Mouse (Mus musculus): Measurements from ENCODE around the gene Suclg1.

DNA sequence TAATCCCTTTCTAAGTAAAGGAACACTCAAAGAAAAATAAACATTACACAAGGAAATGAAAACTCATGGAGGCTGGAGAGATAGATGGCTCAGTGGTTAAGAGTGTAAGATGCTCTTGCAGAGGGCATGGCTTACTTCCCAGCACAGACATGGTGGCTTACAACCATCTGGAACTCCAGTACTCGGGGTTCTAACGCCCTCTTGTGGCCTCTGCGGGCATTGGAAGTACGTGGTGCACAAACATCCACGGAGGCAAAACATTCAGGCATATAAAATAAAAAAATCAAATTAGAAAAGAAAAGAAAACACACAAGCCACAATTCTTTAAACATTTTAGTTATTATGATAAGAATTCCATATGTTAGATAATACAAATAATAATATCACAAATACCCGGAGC, 63.2 kb downstream of the Suclg1 start:
- TF ChIP-seq CTCF (IDR thresholded peaks at IDR 0.05; ENCODE audit: control insufficient read depth, insufficient read depth, insufficient read length) (no peak), USF1 (IDR thresholded peaks at IDR 0.05; ENCODE audit: low read depth) (no peak), CEBPB (IDR thresholded peaks at IDR 0.05; ENCODE audit: low read depth) (no peak), MAX (IDR thresholded peaks at IDR 0.05) (no peak), MYOD1 (IDR thresholded peaks at IDR 0.05; ENCODE audit: control insufficient read depth, insufficient read length, low read depth) (no peak), MYOG (IDR thresholded peaks at IDR 0.05; ENCODE audit: control insufficient read depth, extremely low read depth, insufficient read length) (no peak), FOSL1 (IDR thresholded peaks at IDR 0.05; ENCODE audit: insufficient read depth, low read length, poor library complexity, severe bottlenecking) (no peak)
